Mouse (Mus musculus): Measurements from ENCODE around the gene Cisd3.

Gene Cisd3

DNA sequence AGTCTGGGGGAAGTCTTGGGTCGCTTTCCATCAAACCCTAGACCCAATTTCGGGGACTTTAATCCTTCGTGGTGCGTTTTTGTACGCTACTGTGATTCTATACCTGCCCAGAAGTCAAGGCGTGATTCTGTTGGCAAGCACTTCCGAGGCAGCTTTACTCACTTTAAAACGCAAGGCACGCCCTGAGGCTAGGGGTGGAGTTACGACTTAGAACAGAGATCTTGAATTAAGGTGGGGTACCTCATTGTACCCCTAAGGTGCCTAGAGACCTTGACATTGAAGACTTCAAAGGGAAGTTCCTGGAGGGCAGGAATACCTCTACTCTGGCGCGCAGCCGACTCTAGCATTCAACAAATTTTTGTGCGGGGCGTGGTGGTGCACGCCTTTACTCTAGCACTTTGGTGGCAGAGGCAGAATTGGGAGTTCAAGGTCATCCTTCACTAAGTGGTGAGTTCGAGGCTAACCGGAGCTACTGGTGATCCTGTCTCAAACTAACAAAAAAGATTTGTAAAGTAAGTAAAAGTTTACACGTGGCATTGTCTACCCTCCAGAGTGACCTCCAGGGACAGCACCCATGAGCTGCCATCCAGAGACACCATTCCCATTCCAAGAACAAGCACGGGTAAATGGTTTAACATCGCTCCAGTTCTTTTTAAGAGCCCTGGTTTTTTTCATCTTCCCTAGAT is 23.3 kb upstream of the Cisd3 start:
- intact Hi-C loops (cut with DNase I) = no loop called here

DNA sequence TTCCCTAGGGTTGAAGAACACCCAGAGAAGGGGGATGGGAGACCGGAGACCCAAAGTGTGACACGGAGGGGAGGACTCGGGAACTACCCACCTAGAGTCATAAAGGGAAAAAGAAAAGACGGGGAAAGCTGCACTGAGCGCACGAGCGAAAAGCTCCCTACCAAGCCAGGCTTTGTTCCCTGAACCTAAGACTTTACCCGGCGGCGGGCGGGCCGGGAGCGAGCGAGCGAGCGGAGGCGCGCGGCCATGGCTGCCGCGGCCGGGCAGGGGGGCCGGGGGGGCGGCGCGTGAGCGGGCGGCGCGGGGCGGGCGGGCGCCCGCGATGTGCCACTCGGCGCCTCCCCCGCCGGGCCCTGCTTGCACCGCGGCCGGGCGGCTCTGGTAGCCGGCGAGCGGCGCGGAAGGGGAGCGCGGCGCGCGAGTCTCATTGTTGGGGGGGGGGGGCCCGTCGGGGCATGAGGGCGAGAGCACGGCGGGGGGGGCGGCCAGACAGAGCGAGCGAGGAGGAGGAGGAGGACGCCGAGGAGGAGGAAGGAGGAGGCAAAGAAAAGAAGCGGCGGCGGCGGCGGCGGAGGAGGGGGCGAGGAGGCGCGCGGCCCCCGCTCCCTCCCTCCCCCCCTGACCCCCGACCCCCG is 22.6 kb upstream of the Cisd3 start, which contains the start of gene Mllt6:
Mllt6 (plus strand) TSS at position 522 of the 635 bp plus-strand sequence.
- intact Hi-C loops (cut with DNase I) = no loop called here

- intact Hi-C loops (cut with DNase I) = no loop called here
Observed at GRCm38 (mm10) chr11:97663528-97664338, 21.9 kb upstream of the Cisd3 start.

DNA sequence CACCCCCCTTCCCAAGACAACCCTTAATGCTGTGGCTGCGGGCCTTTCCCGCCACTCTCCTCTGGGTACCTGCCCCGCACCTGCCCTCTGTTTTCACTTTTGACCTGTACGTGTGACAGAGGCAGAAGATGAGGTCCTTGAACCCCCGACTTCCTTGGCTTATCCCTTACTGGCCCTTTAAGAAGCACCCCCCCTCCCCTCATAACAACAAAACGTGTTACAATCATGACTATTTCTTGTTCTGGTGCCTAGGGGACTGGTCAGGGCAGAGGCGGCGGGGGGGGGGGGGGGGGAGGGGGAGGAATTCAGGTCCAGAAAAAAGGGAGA is 21.3 kb upstream of the Cisd3 start:
- intact Hi-C loops (cut with DNase I) = no loop called here

GRCm38 (mm10) chr11:97664771-97665240 is 20.8 kb upstream of the Cisd3 start:
- intact Hi-C loops (cut with DNase I) = no loop called here

DNA sequence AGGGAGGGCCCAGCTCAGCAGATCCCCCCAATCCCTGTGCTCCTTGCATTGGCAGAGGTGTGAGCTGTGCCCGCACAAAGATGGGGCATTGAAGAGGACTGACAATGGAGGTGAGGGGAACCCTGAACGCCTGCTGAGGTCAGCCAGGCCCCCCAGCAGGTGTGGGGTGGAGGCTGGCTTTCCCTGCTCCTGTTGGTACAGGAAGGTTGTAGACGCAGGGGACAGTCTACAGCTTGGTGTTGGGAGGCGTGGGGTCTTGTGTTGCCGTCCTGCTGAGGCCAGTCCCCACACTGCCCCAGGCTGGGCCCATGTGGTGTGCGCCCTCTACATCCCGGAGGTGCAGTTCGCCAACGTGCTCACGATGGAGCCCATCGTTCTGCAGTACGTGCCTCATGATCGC is 20.2 kb upstream of the Cisd3 start:
- intact Hi-C loops (cut with DNase I) = no loop called here

DNA sequence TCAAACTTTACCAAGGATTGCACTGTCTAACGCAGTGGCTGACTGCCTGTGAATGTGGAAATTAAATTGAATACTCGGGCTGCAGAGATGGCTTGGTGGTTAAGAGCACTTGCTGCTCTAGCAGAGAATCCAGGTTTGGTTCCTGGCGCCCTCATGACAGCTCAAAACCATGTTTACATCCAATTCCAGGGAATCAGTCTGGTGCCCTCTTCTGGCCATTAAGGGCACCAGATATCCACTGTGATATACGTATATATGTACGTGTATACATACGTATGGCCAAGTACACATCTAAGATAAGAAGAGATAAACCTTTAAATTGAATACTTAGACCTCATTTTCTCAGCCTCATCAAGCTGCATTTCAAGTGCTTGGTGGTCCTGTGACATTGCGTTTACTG is 19.4 kb upstream of the Cisd3 start:
- intact Hi-C loops (cut with DNase I) = no loop called here

DNA sequence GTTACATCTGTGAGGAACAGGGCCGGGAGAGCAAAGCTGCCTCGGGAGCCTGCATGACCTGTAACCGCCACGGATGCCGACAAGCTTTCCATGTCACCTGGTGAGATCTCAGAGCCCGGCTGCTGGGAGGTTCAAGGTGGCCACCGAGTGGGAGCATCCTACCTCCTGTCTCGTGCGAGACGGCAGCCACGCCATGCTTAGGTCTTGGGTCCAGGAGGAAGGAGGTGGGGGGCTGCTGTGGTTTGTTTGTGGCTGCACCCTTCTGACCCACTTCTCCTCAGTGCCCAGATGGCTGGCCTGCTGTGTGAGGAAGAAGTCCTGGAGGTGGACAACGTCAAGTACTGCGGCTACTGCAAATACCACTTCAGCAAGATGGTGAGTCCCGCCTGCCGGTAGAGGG is 18.8 kb upstream of the Cisd3 start:
- intact Hi-C loops (cut with DNase I) = no loop called here

- intact Hi-C loops (cut with DNase I) = no loop called here
Observed at GRCm38 (mm10) chr11:97668160-97668559, 17.5 kb upstream of the Cisd3 start.

DNA sequence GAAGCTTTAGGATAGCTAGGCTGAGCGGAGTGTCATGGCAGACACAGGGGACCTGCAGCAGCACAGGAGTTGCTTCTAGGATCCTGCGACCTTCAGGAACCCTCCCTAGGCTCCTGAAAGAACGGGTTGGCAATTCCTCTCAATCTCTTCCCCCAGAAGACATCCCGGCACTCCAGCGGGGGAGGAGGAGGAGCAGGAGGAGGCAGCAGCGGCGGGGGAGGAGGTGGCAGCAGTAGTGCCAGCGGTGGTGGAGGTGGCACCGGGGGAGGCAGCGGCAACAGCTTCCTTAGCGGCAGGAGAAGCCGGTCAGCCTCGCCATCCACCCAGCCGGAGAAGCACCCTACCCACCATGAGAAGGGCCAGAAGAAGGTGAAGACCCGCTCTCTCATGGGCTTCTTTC is 16.4 kb upstream of the Cisd3 start:
- intact Hi-C loops (cut with DNase I) = no loop called here

DNA sequence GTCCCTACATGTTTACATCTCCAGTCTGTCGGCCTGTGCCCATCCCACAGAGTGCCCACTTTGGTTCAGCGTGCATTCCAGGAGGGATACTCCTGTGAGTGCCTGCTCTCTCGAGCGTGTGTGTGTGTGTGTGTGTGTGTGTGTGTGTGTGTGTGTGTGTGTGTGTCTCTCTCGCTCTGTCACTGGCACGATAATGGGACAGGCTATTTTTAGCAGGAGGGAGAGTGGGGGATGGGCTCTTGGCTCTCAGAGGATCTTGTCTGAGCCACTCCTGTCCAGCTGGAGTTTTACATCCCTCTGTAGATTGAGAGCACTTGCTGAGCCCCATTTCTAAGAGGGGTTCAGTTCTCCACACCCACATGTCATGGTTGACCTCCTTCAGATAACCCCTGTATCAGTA is 15.8 kb upstream of the Cisd3 start:
- intact Hi-C loops (cut with DNase I) = no loop called here

DNA sequence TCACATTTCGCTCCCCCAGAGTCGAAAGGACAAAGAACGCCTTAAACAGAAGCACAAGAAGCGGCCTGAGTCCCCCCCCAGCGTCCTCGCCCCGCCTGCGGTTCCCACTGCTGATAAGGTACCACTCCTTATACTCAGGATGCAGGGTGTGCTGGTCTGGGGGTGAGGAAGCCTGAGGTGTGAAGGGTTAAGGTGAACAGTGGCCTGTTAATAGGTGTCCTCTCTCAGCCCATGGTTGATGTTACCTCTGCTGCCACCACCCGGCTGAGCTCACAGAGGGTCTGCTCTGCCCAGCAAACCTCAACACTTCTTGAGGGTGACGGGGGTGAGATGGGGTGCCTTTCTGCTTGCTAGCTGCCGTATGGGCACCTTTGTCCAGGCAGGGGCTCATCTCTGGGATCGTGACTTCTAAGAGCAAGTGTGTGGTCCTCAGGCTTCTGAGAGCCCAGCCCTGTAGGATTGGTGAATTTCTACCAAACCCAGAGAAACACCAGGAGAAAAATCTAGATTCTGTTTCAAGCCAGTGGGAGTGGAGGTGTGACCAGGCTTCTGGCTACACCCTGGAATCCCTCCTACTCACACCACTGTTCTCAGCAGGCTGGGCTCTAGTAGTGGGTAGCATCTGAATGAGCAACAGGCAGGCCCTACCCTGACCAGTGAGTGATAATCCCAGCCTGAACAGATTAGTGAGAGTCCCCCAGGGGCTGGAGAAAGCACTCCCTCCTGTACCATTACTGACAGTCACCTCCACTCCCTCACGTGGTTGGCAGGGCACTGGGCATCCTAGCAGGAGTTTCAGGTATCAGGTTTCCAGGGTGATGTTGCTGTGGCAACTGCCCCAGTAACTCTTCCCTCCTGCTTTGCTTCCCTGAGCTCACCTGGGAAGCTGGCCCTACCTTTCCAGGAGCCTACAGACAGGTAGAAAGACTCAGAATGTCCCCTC is 15.1 kb upstream of the Cisd3 start:
- intact Hi-C loops (cut with DNase I) = no loop called here

GRCm38 (mm10) chr11:97671177-97671527 is 14.5 kb upstream of the Cisd3 start:
- intact Hi-C loops (cut with DNase I) = no loop called here

GRCm38 (mm10) chr11:97673148-97673547 is 12.5 kb upstream of the Cisd3 start:
- intact Hi-C loops (cut with DNase I) = no loop called here

- intact Hi-C loops (cut with DNase I) = no loop called here
Observed at GRCm38 (mm10) chr11:97676050-97676754, 9.4 kb upstream of the Cisd3 start.

DNA sequence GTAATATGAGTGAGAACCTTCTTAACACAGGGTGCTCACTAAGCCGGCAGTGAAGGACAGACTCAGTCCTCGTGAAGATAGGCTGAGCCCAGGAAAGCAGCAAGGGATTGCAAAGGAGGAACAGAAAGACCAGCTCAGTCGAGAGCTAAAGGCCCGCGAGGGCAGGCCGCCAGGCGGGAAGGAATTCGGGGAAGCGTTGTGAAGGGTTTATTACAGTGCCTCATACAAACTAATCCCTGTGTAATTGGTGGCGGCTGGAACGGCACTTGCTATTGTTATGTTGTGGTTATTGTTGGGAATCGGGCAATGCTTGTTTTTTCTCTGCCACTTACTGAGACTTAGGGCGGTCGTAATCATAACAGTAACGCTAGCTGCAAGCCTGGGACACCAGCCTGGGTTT is 8.2 kb upstream of the Cisd3 start:
- intact Hi-C loops (cut with DNase I) = no loop called here

GRCm38 (mm10) chr11:97677842-97678241 is 7.8 kb upstream of the Cisd3 start:
- intact Hi-C loops (cut with DNase I) = no loop called here

DNA sequence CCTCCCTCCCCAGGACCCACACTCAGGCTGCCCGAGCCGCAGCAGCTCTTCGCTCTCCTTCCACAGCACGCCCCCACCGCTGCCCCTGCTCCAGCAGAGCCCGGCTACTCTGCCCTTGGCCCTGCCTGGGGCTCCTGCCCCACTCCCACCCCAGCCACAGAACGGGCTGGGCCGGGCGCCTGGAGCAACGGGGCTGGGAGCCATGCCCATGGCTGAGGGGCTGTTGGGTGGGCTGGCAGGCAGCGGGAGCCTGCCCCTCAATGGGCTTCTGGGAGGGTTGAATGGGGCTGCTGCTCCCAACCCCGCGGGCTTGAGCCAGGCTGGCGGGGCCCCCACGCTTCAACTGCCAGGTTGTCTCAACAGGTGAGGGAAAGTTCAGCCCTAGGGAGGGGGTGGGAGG is 7.3 kb upstream of the Cisd3 start:
- intact Hi-C loops (cut with DNase I) = no loop called here

DNA sequence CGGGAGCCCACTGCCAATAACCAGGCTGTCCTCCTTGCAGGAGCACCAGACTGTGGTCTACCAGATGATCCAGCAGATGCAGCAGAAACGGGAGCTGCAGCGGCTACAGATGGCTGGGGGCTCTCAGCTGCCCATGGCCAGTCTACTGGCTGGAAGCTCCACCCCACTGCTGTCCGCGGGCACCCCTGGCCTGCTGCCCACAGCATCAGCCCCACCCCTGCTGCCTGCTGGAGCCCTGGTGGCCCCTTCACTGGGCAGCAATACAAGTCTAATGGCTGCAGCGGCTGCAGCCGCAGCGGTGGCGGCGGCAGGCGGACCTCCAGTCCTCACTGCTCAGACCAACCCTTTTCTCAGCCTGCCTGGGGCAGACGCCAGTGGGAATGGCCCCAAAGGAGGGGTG is 5.2 kb upstream of the Cisd3 start:
- intact Hi-C loops (cut with DNase I) = no loop called here

GRCm38 (mm10) chr11:97682504-97683055 is 3.0 kb upstream of the Cisd3 start:
- intact Hi-C loops (cut with DNase I) = no loop called here

Measured in adrenal gland (tissue).